Mouse (Mus musculus): Measurements from ENCODE around the gene Ptprcap.
"Not testable (repeated sequence)": the region's sequence is repeated elsewhere in the genome, so short reads cannot be mapped to it uniquely, and the experiment has no call there.

The Ptprcap gene

DNA sequence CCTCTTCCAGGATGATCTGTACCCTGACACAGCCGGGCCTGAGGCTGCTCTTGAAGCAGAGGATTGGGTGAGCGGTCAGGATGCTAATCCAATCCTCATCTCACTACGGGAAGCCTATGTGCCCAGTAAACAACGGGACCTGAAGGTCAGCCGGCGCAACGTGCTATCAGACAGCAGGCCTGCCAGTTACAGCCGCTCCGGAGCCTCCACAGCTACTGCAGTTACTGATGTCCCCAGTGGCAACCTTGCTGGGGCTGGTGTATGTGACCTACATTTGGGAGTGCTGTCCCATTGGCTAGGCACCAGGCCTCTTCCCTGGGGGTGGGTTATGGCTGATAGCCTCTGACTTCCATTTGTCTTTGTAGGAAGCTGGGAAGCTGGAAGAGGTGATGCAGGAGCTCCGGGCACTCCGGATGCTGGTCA is at the start of gene Ptprcap:
Gene Ptprcap (plus strand): TSS at position 373 of the 423 bp plus-strand sequence.
- DNase-seq (ENCODE audit: low read depth): no peak

GRCm38 (mm10) chr19:4103792-4104191 is 49.6 kb upstream of the Ptprcap start:
- DNase-seq (ENCODE audit: low read depth): no peak

DNA sequence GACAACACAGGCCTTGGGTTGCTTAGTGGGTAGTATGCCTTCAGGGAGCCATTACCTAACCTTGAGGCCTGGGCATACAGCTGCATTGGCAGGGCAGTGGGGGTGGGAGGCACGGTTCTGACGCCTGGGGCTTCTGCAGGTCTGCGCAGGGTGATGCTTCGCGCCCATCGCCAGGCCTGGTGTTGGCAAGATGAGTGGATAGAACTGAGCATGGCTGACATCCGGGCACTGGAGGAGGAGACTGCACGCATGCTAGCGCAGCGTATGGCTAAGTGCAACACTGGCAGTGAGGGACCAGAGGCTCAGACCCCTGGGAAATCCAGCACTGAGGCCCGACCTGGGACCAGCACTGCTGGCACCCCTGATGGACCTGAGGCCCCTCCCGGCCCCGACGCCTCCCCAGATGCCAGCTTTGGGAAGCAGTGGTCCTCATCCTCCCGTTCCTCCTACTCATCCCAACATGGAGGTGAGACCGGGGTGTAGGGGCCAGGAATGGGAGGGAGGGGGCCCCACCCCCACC is 48.7 kb upstream of the Ptprcap start:
- no peak for DNase-seq (ENCODE audit: low read depth)

GRCm38 (mm10) chr19:4106654-4107053 is 46.8 kb upstream of the Ptprcap start:
- no peak for DNase-seq (ENCODE audit: low read depth)

DNA sequence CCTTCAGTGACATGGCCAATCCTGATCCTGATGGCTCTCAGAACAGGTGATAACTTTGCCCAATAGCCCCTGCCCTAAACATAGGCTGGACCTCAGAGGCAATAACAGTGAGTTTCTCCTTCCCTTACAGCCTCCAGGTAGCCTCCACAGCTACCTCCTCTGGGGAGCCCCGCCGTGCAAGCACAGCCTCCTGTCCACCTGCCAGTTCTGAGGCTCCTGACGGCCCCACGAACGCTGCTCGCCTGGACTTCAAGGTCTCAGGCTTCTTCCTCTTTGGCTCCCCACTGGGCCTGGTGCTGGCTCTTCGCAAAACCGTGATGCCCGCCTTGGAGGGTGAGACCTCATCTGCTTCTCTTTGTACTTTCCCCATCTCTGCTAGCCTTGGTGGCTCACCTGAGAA is 44.9 kb upstream of the Ptprcap start:
- DNase-seq (ENCODE audit: low read depth): no peak

- DNase-seq (ENCODE audit: low read depth): no peak
Observed at GRCm38 (mm10) chr19:4112063-4112960, 41.1 kb upstream of the Ptprcap start.

- DNase-seq (ENCODE audit: low read depth): peak; percentile 99
Observed at GRCm38 (mm10) chr19:4113186-4113805, 40.1 kb upstream of the Ptprcap start.

DNA sequence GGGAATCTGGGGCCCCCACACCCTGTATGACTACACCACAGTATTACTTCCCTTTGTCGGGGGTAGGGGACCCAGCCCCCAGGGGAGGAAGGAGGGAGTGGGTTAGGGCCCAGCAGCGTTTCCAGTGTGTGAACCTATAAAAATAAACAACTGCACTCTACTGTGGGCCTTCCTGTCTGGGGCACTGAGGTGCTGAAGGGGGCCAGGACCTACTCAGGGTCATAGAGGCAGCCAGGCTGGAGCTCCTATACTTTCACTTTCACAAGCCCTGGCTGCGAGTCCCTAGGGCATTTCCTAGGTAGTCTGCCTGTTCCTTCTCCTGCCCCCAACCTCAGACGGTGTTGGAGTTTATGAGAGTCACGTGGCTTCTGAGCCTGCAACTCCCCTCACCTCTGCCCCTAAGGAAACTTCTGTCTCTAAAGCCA is 39.6 kb upstream of the Ptprcap start:
- peak; percentile 63 for DNase-seq (ENCODE audit: low read depth)

- no peak for DNase-seq (ENCODE audit: low read depth)
Observed at GRCm38 (mm10) chr19:4114551-4114950, 38.9 kb upstream of the Ptprcap start.

- DNase-seq (ENCODE audit: low read depth): no peak
Observed at GRCm38 (mm10) chr19:4115144-4115543, 38.3 kb upstream of the Ptprcap start.

DNA sequence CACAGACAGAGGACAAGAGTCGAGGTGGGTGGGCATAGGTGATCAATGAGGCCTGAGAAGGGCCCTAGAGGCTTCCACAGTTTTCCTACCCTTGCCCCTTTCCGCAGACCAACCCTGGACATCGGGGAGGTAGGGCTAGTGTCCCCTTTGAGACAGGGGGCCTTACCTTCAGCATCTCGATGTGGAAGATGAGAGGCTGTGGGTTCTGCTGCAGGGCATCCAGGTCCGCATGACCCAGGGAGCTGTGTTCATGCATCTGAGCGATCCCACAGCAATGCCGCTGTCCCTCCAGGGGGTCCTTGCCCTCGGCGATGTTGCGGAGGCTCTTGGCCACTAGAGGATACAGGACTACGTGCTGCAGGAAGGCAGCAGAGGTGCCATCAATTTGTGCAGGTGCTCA is 37.6 kb upstream of the Ptprcap start:
- DNase-seq (ENCODE audit: low read depth): no peak

GRCm38 (mm10) chr19:4117006-4117405 is 36.4 kb upstream of the Ptprcap start:
- no peak for DNase-seq (ENCODE audit: low read depth)

DNA sequence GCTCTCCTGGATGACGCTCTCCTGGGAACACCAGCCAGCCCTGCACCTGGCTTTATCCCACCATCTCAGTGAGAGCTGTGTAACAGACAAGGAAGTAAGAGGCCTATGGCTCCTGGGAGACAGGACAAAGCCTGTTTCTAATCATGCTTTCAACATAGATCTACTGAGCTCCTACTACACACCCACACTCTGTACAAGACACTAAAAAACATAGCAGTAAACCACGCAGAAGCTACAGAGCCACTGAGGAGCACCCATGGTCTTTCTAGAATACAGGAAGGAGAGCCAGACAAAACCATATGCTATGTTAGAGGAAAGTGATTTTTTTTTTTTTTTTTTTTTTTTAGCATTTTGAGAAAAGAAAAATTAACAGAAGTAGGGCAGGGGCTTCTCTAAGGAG is 35.1 kb upstream of the Ptprcap start:
- DNase-seq (ENCODE audit: low read depth): no peak

DNA sequence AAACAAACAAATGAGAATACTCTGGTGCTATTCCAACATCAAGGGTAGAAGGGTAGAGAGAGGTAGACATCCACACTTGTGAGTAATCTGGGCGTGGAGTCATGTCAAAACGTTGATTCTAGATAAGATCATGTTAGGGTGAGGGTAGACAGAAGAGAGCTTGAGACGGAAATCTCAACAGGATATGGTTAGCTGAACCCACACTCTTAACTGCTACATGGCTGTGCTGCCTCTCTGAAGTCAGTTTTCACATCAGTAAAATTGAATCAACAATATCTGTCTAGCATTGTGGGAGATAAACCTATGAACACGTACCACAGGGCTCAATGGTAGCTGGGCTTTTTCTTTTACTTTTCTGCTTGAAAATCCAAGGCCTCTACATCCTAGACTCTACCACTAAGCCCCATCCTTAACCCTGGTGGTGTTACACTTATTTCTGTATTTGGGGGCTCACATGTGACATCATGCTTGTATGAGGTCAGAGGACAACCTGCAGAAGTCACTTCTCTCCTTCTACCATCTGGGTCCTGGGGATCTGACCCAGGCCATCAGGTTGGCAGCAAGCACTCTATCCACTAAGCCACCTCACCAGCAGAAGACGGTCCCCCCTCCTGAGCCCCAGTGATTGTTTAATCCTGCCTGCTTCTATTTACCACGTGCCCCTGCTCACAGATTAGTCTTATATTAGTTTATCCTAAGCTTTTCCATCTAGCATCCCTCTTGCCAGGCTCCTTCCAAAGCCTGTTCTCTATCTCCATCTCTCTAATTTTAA is 33.5 kb upstream of the Ptprcap start:
- DNase-seq (ENCODE audit: low read depth): no peak

DNA sequence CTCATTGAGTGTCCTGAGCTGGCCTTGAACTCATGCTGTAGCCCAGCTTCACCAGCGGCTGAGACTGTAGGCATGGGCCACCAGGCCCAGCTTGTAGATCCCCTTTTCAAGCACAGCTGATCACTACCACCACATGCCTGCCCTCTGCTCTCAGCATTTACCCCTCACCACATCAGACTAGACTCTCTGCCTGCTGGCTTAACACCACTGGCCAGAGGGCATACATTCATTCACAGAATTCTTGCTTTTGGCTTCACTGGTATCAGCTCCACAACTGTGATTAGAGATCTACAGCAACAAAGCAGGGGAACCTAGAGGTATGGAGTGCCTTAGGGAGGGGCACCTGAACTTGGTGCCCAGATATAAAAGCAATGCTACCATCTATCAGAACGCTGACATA is 32.9 kb upstream of the Ptprcap start:
- DNase-seq (ENCODE audit: low read depth): no peak

GRCm38 (mm10) chr19:4121097-4121805 is 32.2 kb upstream of the Ptprcap start:
- DNase-seq (ENCODE audit: low read depth): peak; percentile 99

- DNase-seq (ENCODE audit: low read depth): not testable (repeated sequence)
Observed at GRCm38 (mm10) chr19:4121896-4122295, 31.5 kb upstream of the Ptprcap start.

DNA sequence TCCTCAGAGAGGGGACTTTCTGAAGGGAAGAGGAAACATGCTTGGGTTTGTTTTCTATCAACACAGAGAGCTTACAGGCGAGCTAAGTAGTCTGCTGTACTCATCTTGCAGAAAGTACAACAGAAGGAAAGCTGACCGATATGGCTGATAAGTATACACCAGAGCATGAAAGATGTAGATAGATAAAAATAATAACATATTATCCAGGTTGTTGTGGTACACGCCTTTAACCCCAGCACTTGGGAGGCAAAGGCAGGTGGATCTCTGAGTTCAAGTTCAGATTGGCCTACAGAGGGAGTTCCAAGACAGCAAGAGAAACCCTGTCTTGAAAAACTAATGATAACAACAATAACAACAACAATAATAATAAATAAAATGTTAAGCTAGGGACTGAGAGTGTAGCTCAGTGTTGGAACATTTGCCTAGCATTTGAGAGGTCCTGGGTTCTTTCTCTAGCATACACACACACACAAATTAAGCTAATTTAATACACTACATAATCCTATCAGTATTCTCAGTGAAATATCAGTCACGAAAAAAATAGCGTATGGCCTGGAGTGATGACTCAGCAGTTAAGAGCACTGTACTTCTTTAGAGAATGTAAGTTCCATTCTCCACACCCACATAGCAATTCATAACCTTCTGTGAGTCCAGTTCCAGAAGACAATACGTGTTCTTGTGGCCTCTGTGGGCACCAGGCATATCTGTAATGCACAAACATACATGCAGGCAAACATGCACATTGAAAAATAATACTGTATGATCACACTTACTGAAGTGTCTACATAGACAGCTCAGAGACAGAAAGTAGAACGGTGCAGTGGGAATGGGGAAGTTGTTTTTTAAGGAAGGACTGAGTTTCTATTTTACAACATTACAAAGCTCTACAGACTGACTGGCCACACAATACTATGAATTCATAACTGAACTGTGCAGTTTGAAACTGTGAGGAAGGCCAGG is 30.7 kb upstream of the Ptprcap start:
- DNase-seq (ENCODE audit: low read depth): peak; percentile 46

GRCm38 (mm10) chr19:4124432-4124831 is 29.0 kb upstream of the Ptprcap start:
- DNase-seq (ENCODE audit: low read depth): peak; percentile 52

- DNase-seq (ENCODE audit: low read depth): peak; percentile 60
Observed at GRCm38 (mm10) chr19:4125268-4125667, 28.1 kb upstream of the Ptprcap start.
